Mouse (Mus musculus): ENCODE measurements around the gene Ankrd54. TPM values are rescaled to one million over a fixed set of nuclear protein-coding genes. Genes with fewer than 3 reads are reported as not detected.

The Ankrd54 gene
- polyA plus RNA-seq, 1 experiment from 2014 or later: 22.5 TPM

GRCm38 (mm10) chr15:79108421-79109320, 46.0 kb upstream of the Ankrd54 start, which contains the start of gene Micall1:
Gene Micall1 (plus strand): TSS chr15:79108898.
- ATAC-seq (peak; percentile 82), DNase-seq (peak; percentile 80)
- H3K4me2 ChIP-seq (ENCODE audit: low read depth, low read length): peak within 1 kb of the TSS; percentile 97
- no peaks in the 10 kb centered on the region; the same call in 1 of the 2 replicates for H3K36me3 ChIP-seq (replicated peaks; ENCODE audit: insufficient read depth, low read length)
- H3K4me3 ChIP-seq (ENCODE audit: low read depth, low read length): peak within 1 kb of the TSS; percentile 73
- peak within 1 kb of the TSS; percentile 88 for H3K9ac ChIP-seq (replicated peaks)
- TF ChIP-seq CTCF (IDR thresholded peaks at IDR 0.05; ENCODE audit: low read depth) (no peak), EP300 (IDR thresholded peaks at IDR 0.05; ENCODE audit: low read depth) (no peak)
- no peaks in the 10 kb centered on the region for H3K9me3 ChIP-seq (ENCODE audit: low read length)
- H3K27me3 ChIP-seq (ENCODE audit: insufficient read depth, low read length): no peaks in the 10 kb centered on the region
- H3K4me1 ChIP-seq (ENCODE audit: insufficient read depth): peaks cover 23% of the 10 kb centered on the region
- 5% methylated on average over 29 of the region's 85 CpGs for WGBS (ENCODE audit: insufficient replicate concordance)
- H3K27ac ChIP-seq (ENCODE audit: low read depth): peak within 1 kb of the TSS; percentile 82

- DNase-seq (no peak), ATAC-seq (no peak)
- Histone ChIP-seq H3K27me3 (ENCODE audit: insufficient read depth, low read length) (no peaks in the 10 kb centered on the region), H3K4me1 (ENCODE audit: insufficient read depth) (peaks cover 23% of the 10 kb centered on the region), H3K36me3 (replicated peaks; ENCODE audit: insufficient read depth, low read length) (no peaks in the 10 kb centered on the region; the same call in 1 of the 2 replicates), H3K4me2 (ENCODE audit: low read depth, low read length) (0 out of 2 replicates have a peak overlapping the region, but pooled peaks have one; percentile 97), H3K4me3 (ENCODE audit: low read depth, low read length) (no peak overlapping the region), H3K27ac (ENCODE audit: low read depth) (no peak overlapping the region), H3K9ac (replicated peaks) (peak overlapping the region; percentile 88; the same call in 1 of the 2 replicates), H3K9me3 (ENCODE audit: low read length) (no peaks in the 10 kb centered on the region)
- WGBS (ENCODE audit: insufficient replicate concordance): 41% methylated on average over 7 of the region's 7 CpGs
- no peak for TF ChIP-seq EP300 (IDR thresholded peaks at IDR 0.05; ENCODE audit: low read depth)
- no peak for TF ChIP-seq CTCF (IDR thresholded peaks at IDR 0.05; ENCODE audit: low read depth)
Observed at GRCm38 (mm10) chr15:79107966-79108365, 45.3 kb upstream of the Ankrd54 start.

GRCm38 (mm10) chr15:79105804-79106203, 43.1 kb upstream of the Ankrd54 start:
- peak; percentile 58 for TF ChIP-seq EP300 (IDR thresholded peaks at IDR 0.05; ENCODE audit: low read depth)
- TF ChIP-seq CTCF (IDR thresholded peaks at IDR 0.05; ENCODE audit: low read depth): no peak
- Histone ChIP-seq H3K4me1 (ENCODE audit: insufficient read depth) (peaks cover 22% of the 10 kb centered on the region), H3K27ac (ENCODE audit: low read depth) (no peak overlapping the region), H3K4me2 (ENCODE audit: low read depth, low read length) (no peak overlapping the region), H3K4me3 (ENCODE audit: low read depth, low read length) (no peak overlapping the region), H3K27me3 (ENCODE audit: insufficient read depth, low read length) (no peaks in the 10 kb centered on the region), H3K9ac (replicated peaks) (no peak overlapping the region), H3K9me3 (ENCODE audit: low read length) (no peaks in the 10 kb centered on the region), H3K36me3 (replicated peaks; ENCODE audit: insufficient read depth, low read length) (no peaks in the 10 kb centered on the region)
- DNase-seq: no peak
- 52% methylated on average over 2 of the region's 2 CpGs for WGBS (ENCODE audit: insufficient replicate concordance)
- ATAC-seq: peak; percentile 67

- TF ChIP-seq CTCF (IDR thresholded peaks at IDR 0.05; ENCODE audit: low read depth) (no peak), EP300 (IDR thresholded peaks at IDR 0.05; ENCODE audit: low read depth) (no peak)
- DNase-seq (no peak), ATAC-seq (no peak)
- H3K27me3 ChIP-seq (ENCODE audit: insufficient read depth, low read length): no peaks in the 10 kb centered on the region
- no peak overlapping the region for H3K4me2 ChIP-seq (ENCODE audit: low read depth, low read length)
- no peaks in the 10 kb centered on the region for H3K36me3 ChIP-seq (replicated peaks; ENCODE audit: insufficient read depth, low read length)
- no peaks in the 10 kb centered on the region for H3K9me3 ChIP-seq (ENCODE audit: low read length)
- no peak overlapping the region for H3K27ac ChIP-seq (ENCODE audit: low read depth)
- H3K4me1 ChIP-seq (ENCODE audit: insufficient read depth): peaks cover 2% of the 10 kb centered on the region
- WGBS (ENCODE audit: insufficient replicate concordance): 76% methylated on average over 10 of the region's 10 CpGs
- no peak overlapping the region for H3K4me3 ChIP-seq (ENCODE audit: low read depth, low read length)
- no peak overlapping the region for H3K9ac ChIP-seq (replicated peaks)
Observed at GRCm38 (mm10) chr15:79103264-79103663, 40.6 kb upstream of the Ankrd54 start.

- Histone ChIP-seq H3K27ac (ENCODE audit: low read depth) (no peak overlapping the region), H3K9ac (replicated peaks) (no peak overlapping the region), H3K4me1 (ENCODE audit: insufficient read depth) (peaks cover 9% of the 10 kb centered on the region), H3K36me3 (replicated peaks; ENCODE audit: insufficient read depth, low read length) (no peaks in the 10 kb centered on the region), H3K27me3 (ENCODE audit: insufficient read depth, low read length) (no peaks in the 10 kb centered on the region), H3K4me3 (ENCODE audit: low read depth, low read length) (no peak overlapping the region), H3K9me3 (ENCODE audit: low read length) (no peaks in the 10 kb centered on the region), H3K4me2 (ENCODE audit: low read depth, low read length) (no peak overlapping the region)
- TF ChIP-seq EP300 (IDR thresholded peaks at IDR 0.05; ENCODE audit: low read depth) (no peak), CTCF (IDR thresholded peaks at IDR 0.05; ENCODE audit: low read depth) (no peak)
- no peak for ATAC-seq
- DNase-seq: no peak
Observed at GRCm38 (mm10) chr15:79101531-79101930, 38.8 kb upstream of the Ankrd54 start.

- Histone ChIP-seq H3K36me3 (replicated peaks; ENCODE audit: insufficient read depth, low read length) (no peaks in the 10 kb centered on the region; the same call in 1 of the 2 replicates), H3K4me3 (ENCODE audit: low read depth, low read length) (no peak overlapping the region), H3K27ac (ENCODE audit: low read depth) (no peak overlapping the region), H3K9me3 (ENCODE audit: low read length) (no peaks in the 10 kb centered on the region), H3K4me1 (ENCODE audit: insufficient read depth) (peaks cover 9% of the 10 kb centered on the region), H3K9ac (replicated peaks) (no peak overlapping the region), H3K27me3 (ENCODE audit: insufficient read depth, low read length) (no peaks in the 10 kb centered on the region), H3K4me2 (ENCODE audit: low read depth, low read length) (no peak overlapping the region)
- 69% methylated on average over 4 of the region's 4 CpGs for WGBS (ENCODE audit: insufficient replicate concordance)
- TF ChIP-seq CTCF (IDR thresholded peaks at IDR 0.05; ENCODE audit: low read depth) (no peak), EP300 (IDR thresholded peaks at IDR 0.05; ENCODE audit: low read depth) (no peak)
- DNase-seq (no peak), ATAC-seq (no peak)
Observed at GRCm38 (mm10) chr15:79100391-79100790, 37.7 kb upstream of the Ankrd54 start.
